Mouse (Mus musculus): Measurements from ENCODE around the gene Golph3l.

Golph3l gene

DNA sequence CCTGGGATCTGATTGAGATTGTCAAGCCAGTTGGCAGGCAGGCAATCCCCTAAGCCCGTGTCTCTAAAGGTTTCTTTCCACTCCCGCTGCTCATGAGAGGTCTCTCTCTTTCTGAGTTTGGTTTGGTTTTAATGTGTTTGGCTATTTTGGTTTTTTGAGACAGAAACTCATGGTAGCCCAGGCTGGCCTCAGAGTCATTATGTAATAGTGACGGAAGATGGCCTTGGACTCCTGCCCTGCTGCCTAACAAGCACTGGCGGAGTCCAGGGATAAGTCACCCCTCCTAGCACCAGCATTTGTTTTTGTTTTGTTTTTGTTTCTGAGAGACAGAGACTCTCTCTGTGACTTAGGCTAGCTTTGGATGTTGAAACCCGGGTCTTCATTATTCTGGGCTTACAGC is 66.7 kb downstream of the Golph3l start:
- no peak for DNase-seq (ENCODE audit: low spot score in 2 of 2)

DNA sequence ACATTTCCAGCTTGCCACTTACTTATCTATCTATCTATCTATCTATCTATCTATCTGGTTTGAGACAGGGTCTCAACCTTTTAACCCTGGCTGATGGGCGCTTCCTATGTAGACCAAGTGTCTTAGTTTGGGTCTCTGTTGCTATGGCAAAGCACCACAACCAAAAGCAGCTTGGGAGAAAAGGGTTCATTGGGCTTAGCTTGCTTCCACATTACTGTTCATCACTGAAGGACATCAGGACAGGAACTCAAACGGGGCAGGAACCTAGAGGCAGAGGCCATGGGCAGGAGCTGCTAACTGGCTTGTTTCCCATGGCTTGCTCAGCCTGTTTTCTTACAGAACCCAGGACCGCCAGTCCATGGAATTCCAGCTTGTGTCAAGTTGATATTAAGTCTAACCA is 68.4 kb downstream of the Golph3l start:
- no peak for DNase-seq (ENCODE audit: low spot score in 2 of 2)

DNA sequence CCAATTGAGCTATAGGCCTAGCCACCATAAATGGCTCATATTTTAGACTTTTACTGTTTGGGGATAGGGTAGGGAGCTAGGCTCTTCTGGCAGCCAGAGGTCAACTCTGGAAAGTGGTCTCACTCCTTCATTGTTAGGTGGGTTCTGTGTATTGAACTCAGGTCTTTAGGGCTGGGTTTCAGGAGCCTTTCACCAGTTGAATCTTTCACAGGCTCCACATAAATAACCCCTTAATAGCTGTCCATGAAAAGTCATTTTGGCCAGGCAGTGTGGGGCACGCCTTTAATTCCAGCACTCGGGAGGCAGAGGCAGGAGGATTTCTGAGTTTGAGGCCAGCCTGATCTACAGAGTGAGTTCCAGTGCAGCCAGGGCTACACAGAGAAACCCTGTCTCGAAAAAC is 69.0 kb downstream of the Golph3l start:
- DNase-seq (ENCODE audit: low spot score in 2 of 2) = no peak

DNA sequence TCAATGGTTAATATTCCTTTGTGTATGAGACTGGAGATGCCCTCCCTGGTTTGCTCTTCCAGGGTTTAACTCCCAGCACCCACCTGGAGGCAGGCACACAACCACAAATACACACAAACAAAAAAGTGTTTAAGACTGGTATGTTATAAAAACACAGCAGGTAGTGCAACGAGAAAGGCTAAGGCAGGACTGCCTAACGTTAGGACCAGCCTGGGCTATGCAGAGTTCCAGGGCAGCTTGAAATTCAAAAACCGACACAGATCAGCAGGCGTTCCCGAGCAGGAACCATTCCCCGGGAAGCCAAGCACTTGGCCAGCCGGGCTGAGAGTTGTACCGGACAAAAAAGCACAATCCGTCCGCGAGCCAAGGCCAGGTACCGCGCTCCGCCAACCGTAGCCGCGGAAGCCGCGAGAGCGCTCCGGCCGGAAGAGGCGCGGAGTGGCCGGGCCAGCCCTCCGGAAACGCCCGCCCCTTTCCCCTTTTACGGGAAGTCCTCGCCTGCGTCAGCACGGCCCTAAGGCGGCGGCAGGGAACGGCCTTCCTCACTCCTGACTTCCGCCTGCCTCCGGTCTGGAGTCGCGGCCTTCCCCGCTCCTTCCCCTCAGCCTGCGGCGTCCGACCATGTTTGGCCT is 69.6 kb downstream of the Golph3l start, which contains the start of gene Mcl1:
Gene Mcl1 (plus strand): TSS at position 553 of the 632 bp plus-strand sequence.
- peak; percentile 91 to 92 for DNase-seq (ENCODE audit: low spot score in 2 of 2)

DNA sequence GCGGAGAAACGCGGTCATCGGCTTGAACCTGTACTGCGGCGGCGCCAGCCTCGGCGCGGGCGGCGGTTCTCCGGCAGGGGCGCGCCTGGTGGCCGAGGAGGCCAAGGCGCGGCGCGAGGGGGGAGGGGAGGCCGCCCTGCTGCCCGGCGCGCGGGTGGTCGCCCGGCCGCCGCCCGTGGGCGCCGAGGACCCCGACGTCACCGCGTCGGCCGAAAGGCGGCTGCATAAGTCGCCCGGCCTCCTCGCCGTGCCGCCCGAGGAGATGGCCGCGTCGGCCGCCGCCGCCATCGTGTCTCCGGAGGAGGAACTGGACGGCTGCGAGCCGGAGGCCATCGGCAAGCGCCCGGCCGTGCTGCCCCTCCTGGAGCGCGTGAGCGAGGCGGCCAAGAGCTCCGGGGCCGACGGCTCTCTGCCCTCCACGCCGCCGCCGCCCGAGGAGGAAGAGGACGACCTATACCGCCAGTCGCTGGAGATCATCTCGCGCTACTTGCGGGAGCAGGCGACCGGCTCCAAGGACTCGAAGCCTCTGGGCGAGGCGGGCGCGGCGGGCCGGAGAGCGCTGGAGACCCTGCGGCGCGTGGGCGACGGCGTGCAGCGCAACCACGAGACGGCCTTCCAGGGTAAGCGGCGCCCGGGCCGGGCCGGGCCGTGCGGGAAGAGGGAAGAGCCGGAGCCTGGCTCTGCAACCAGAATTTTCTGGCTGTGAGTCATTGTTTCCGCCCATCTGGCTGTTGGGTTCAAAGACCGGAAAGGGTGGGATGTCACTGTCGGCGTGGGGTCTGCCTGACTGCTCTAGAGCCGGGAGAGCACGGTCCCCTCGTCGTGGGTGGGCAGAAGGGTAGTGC is 70.4 kb downstream of the Golph3l start:
- DNase-seq (ENCODE audit: low spot score in 2 of 2) = peak; percentile 45 to 58

DNA sequence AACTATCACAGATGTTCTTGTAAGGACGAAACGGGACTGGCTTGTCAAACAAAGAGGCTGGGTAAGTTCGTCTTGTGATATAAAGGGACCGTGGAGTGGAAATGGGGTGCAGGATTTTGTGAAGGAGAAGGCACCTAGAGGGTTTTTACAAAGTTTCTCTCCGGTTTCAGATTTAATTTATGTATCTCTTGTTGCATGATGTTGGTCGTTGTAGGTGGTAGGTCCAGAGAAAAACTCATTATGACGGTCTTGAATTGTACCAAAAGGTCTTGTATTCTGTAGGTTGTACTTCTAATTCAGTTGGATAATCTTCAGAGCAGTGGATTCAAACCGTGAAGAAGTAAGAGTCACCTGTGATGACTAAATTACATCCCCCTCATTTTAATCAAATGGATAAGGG is 71.2 kb downstream of the Golph3l start:
- DNase-seq (ENCODE audit: low spot score in 2 of 2) = no peak

DNA sequence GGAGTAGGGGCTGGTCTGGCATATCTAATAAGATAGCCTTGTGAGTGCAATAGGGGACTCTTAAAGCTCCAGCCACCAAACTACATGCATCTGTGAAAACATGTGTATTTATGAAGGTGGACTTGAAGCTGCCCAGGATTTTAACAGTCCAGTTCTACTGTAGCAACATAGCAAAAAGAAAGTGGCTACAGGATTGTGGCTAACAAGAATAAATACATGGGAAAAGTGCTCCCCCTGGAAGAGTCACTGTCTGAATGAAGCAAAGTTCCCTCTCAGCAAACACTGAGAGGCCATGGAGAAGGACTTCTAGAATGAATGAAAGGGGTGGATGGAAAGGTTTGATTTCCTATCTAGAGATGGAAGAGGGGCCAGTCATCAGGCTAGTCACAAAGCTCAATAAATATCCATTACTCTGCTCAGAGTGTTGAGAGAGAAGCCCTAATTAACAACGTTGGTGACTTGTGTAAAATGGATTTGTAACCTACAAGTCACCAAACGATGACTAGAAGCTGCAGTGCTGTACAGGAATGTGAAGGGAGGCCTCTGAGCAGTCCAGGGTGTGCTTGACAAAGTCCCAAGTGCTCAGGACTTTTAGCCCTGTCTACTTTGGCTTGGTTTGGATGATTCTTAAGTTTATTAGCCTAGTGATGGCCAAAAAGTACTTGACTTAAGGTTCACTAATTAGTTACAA is 72.2 kb downstream of the Golph3l start:
- DNase-seq (ENCODE audit: low spot score in 2 of 2) = no peak

DNA sequence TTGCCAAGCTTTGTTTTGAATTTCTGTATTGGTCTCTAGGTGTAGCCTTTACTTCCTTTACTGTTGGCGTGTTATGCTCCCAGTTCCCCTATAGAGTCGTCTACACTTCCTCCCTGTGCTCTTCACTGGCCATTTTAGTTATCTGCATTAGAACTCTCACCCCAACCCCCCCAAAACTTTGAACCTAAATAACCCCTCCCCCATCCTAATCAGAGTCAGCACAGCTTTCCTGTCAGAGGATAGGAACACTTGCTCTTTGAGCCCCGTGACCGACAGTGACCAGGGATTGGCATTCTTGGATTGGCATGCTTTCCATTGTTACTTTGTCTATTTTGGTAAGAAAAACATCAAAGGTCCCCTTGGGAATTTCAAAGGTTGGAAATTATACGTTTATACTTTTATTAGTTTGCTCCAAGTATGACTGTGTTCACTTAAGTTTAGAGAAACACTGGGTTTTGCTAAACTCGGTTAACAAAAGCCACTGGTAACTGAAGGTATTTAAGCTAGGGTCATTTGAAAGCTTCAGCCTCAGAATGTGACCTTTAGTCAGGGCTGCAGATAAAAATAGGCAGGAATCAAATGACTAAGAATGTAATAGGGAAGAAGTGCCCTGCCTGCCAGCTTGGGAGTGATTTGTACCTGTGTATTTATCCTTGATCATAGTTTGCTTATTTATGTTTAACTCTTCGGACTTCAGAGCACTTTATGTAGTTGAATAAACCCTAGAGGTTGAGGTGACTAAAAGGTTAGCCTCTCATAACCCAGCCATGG is 73.4 kb downstream of the Golph3l start:
- no peak for DNase-seq (ENCODE audit: low spot score in 2 of 2)

DNA sequence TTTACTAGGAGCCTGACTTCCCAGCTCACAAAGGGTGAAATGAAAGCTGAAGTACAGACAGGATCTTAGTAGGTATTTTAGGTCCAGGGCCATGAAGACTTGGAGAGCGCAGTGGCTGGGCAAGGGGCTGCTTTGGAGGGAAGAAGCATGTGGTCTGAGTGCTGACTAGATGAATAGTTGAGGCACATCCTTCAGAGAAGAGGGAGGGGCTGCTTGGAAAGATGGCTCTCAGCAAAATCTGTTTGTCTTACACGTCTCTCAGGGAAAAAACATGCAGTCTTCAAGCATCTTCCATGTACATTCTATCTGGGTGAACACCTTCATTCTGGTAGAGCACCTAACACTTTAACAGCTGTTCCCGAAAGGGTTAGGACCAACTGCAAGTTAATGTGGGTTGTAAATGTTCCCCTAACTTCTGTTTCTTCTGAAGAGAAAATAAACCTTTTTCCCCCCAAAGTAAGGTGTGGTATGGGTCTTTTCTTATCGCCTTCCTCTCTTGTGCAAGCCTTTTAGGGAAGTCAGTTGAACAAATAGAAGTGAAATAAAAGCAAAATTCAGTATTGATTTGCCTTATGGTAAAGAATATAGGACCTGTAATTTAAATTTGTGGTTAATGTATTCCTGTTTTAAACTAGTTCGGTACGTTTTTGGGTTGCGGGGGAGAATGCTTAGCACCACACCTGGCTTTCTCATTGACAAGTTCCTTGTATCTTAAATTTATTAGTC is 74.2 kb downstream of the Golph3l start:
- DNase-seq (ENCODE audit: low spot score in 2 of 2) = no peak

DNA sequence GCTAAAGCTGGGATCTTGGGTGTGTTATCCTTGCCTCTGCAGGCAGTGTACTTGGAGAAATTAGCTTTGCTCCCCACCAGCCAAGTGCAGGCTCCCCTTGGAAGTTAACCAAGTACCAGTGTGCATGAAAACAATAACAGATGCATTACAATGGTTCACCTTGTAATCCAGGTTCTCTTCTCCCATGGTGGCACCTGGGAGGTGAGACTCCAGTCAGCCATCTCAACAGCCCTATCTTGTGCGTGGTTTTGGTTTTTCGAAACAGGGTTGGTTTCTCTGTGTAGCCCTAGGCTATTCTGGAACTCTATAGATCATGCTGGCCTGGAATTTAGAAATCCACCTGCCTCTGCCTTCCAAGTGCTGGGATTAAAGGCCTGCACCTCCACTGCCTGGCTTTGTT is 74.8 kb downstream of the Golph3l start:
- no peak for DNase-seq (ENCODE audit: low spot score in 2 of 2)

DNA sequence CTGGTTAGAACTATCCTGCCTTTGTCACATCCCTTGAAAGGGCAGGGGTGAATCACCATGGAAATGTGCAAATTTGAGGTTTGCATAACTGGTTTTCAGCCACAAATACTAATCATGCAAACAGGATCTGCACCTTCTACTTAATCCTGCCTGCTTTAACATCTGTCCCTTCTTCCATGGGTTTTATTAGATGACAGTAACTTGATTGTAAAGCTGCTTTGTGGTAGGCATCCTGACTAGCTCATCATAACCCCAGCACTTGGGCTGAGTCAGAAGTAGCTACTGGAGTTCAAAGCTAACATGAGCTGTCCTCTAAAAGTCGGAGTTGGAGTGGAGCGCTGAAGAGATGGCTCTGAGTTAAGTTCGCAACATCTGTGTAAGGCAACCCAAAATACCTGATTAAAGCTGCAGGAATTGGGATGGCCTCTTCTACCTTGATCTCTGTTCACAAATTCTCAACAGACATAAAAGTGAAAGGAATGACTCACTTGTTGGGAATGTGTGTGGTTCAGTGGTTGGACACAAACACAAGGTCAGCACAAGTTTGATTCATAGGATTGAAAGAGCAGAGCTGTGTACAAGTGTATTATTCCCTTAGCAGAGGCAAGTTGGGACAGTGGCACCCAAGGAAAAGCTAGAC is 75.4 kb downstream of the Golph3l start:
- no peak for DNase-seq (ENCODE audit: low spot score in 2 of 2)

DNA sequence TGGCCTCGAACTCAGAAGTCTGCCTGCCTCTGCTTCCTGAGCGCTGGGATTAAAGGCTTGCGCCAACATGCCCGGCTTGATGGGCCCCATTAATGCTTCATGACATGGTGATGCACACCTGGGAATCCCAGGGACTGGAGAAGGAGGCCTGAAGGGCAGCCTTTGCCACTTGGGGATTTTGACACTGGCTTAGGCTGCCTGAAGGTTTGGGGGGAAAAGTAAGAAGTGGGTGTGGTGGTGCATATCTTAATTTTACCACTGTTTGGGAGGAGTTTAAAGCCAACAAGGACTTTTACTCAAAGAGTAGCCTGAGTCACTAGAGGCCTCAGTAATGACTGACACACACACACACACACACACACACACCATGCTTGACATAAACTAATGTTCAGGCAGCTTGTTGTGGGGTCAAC is 76.2 kb downstream of the Golph3l start:
- no peak for DNase-seq (ENCODE audit: low spot score in 2 of 2)

DNA sequence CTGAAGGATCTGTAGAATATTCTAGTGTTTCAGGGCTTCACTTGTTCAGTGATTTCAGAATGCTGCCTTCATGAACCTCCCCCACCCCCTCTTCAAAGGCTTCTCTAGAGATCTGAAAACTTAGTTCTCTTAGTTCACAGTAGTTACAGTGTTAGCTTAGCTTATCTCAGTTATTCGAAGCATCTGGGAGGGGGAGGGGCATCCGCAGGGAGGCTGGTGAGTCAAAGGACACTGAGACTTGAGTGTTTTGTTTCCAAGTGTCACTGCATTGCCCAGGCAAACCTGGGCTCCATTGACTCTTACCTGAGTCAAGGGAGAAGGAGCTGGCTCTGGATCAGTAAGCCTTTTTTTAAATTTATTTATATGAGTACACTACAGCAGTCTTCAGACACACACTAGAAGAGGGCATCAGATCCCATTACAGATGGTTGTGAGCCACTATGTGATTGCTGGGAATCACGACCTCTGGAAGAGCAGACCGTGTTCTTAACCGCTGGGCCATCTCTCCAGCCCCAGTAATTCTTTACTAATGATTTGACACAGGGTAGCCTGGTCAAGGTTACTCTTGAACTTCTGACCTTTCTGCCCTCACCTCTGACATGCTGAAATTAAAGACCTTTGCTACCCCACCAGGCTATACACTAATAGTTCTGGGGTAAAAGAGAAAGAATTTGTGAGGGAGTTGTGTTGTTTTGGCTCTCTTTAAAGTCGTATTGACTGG is 77.5 kb downstream of the Golph3l start:
- DNase-seq (ENCODE audit: low spot score in 2 of 2) = peak; percentile 45 to 55

DNA sequence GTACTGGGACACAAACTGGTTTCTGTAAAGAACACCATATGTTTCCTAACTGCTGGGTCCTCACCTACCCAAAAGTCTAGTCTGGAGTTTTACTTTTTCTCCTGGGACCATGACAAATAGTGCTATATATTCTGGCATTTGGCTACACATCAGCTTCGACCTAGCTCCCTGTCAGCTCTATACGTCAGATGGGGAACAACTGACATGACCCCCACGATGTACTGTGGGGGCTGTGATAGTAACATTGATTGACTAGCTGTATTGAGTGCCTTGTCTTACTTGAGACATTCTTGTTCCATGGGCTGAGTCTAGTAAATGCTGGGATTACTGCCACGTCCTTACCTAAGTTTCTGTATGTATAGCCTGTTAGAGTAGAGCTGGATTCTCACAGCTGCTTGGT is 78.8 kb downstream of the Golph3l start:
- no peak for DNase-seq (ENCODE audit: low spot score in 2 of 2)

DNA sequence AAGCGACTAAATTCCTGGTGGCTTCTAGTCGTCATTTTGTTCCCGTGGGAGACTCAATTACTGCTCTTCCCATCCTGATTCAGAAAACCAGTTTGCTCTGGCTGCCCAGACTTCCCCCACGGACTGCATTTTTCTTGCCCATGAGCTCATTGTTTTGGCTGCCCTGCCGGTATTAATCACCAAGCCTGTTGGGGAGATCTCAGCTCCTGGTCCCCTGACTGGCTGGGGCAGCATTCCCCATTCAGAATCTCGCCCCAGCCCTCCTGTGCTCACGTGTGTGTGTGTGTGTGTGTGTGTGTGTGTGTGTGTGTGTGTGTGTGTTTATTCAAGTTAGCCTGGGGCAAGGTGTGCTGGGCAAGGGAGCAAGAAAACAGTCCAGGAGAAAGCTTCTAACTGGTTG is 79.3 kb downstream of the Golph3l start:
- DNase-seq (ENCODE audit: low spot score in 2 of 2) = no peak

Measured in spleen, postnatal 14 days (tissue).